Mouse (Mus musculus) midbrain, embryonic 12.5 days (tissue): ENCODE data around the gene Slc38a11. TPM values are rescaled to one million over a fixed set of nuclear protein-coding genes. Genes with fewer than 3 reads are reported as not detected.

ENCODE experiments used
- ATAC-seq: fragments of 200-750 bp; cut with Nextera tagmentation; 2 replicates; pipeline ENCODE4 v1.8.0; 2017; ENCODE audit warnings: low read depth, moderate TSS enrichment, moderate library complexity; ENCODE audit not compliant: low FRiP score
- H3K27ac ChIP-seq: fragments of 300-500 bp; sonication (generic); replicated peaks from 2 replicates; pipeline ENCODE4 v1.5.1; 2016; ENCODE audit warnings: mild to moderate bottlenecking
- H3K27me3 ChIP-seq: fragments of 300-500 bp; sonication (generic); 2 replicates; pipeline ENCODE4 v1.6.1; 2016; ENCODE audit warnings: mild to moderate bottlenecking
- H3K36me3 ChIP-seq: fragments of 300-500 bp; sonication (generic); 2 replicates; pipeline ENCODE4 v1.6.1; 2016
- H3K4me1 ChIP-seq: fragments of 300-500 bp; sonication (generic); 2 replicates; pipeline ENCODE4 v1.6.1; 2016
- H3K4me2 ChIP-seq: fragments of 300-500 bp; sonication (generic); replicated peaks from 2 replicates; pipeline ENCODE4 v1.6.1; 2016; ENCODE audit warnings: mild to moderate bottlenecking, moderate library complexity
- H3K4me3 ChIP-seq: fragments of 300-500 bp; sonication (generic); 2 replicates; pipeline ENCODE4 v1.5.1; 2016; ENCODE audit warnings: mild to moderate bottlenecking
- H3K9ac ChIP-seq: fragments of 300-500 bp; sonication (generic); replicated peaks from 2 replicates; pipeline ENCODE4 v1.6.1; 2016; ENCODE audit warnings: mild to moderate bottlenecking, moderate library complexity
- H3K9me3 ChIP-seq: fragments of 300-500 bp; sonication (generic); 2 replicates; pipeline ENCODE4 v1.6.1; 2016; ENCODE audit warnings: mild to moderate bottlenecking
- WGBS: fragments of 180-500 bp; shearing (Covaris S2); methylation state at CpG from one replicate; pipeline ENCODE4 v1.1.7; 2016; 5-methylcytosine and 5-hydroxymethylcytosine counted together
- microRNA-seq: library from miRNA; unstranded; fragments of <30 nt; microRNA quantifications from one replicate; pipeline ENCODE4, GENCODE M21; 2017
- polyA plus RNA-seq: library from polyadenylated mRNA; unstranded; fragments of >200 nt; fragmentation: Nextera tagmentation; extraction: Ambion mirVana; gene quantifications from 2 replicates; pipeline ENCODE4 v1.2.1, GENCODE M21; 2016

Gene Slc38a11
- polyA plus RNA-seq, 1 experiment from 2014 or later, result 2.5 TPM

DNA sequence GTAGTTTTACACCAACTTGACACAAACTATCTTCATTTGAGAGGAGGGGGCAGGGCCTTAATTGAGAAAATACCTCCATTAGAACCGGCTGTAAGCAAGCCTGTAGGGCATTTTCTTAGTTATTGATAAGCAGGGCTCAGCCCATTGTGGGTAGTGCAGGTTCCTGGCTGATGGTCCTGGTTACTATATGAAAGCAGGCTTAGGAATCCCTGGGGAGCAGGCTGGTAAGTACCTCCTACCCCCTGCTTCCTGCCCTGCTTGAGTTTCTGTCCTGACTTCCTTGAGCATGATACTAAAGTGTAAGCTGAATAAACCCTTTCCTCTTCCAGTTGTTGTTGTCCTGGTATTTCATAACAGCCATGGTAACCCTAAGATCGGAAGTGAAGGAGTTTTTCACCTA, 89.9 kb downstream of the Slc38a11 start:
- Histone ChIP-seq H3K36me3 (no peaks in the 10 kb centered on the region), H3K4me3 (no peak overlapping the region), H3K27ac (no peak overlapping the region), H3K4me1 (no peaks in the 10 kb centered on the region), H3K27me3 (no peaks in the 10 kb centered on the region), H3K4me2 (no peak overlapping the region), H3K9ac (no peak overlapping the region), H3K9me3 (no peaks in the 10 kb centered on the region)
- WGBS, result 17% methylated on average over 2 of the region's 2 CpGs
- no peak for ATAC-seq

GRCm38 (mm10) chr2:65268731-65269130, 95.1 kb downstream of the Slc38a11 start:
- Histone ChIP-seq H3K4me3 (no peak overlapping the region), H3K9ac (no peak overlapping the region), H3K27ac (no peak overlapping the region), H3K9me3 (no peaks in the 10 kb centered on the region), H3K36me3 (no peaks in the 10 kb centered on the region), H3K4me2 (no peak overlapping the region), H3K4me1 (no peaks in the 10 kb centered on the region; the same call in 1 of the 2 replicates), H3K27me3 (no peaks in the 10 kb centered on the region)
- no peak for ATAC-seq
- 92% methylated on average over 6 of the region's 6 CpGs for WGBS

GRCm38 (mm10) chr2:65267834-65268233, 96.0 kb downstream of the Slc38a11 start:
- Histone ChIP-seq H3K9me3 (no peaks in the 10 kb centered on the region), H3K4me1 (no peaks in the 10 kb centered on the region; the same call in 1 of the 2 replicates)

DNA sequence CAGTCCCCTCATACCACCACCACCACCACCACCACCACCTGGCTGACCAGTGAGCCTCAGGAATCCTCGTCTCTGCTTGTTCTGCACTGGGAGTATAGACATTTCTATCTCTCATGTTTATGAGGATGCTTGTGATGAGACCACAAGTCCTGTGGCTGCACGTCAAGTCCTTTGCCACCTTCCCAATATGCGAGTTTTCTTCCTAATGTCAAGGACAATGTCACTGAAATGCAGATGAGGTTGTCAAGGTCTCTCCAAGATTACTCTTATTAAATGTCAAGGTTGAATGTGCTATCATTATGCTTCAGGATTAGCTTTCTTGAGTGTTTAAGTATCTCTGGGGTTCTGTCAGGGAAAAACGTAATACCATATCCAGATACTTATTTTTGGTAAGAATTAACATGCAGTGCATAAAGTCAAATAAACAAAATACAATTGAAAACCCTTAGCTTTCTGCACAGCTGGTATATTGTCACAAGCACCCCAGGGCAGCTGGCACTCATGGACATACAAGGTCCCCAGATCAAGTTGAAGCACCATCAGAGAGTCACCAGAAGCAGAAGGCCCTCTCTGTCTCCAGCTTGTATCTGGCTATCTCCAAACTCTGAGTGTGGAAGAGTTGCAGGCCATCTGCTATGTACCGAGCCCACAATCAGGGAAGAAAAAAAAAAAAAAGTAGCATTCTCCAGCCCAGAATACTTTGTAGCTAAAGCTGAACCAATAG, 97.1 kb downstream of the Slc38a11 start:
- H3K27me3 ChIP-seq, result no peaks in the 10 kb centered on the region
- H3K27ac ChIP-seq, result no peak overlapping the region
- no peak overlapping the region for H3K9ac ChIP-seq
- WGBS, result 83% methylated on average over 5 of the region's 5 CpGs
- H3K4me3 ChIP-seq, result no peak overlapping the region
- H3K4me2 ChIP-seq, result no peak overlapping the region
- H3K36me3 ChIP-seq, result no peaks in the 10 kb centered on the region
- no peak for ATAC-seq
- H3K9me3 ChIP-seq, result no peaks in the 10 kb centered on the region
- no peaks in the 10 kb centered on the region; the same call in 1 of the 2 replicates for H3K4me1 ChIP-seq

More at GRCm38 (mm10) chr2:65267834-65268233, 96.0 kb downstream of the Slc38a11 start:
- Histone ChIP-seq H3K4me2 (no peak overlapping the region), H3K36me3 (no peaks in the 10 kb centered on the region), H3K4me3 (no peak overlapping the region), H3K27me3 (no peaks in the 10 kb centered on the region), H3K9ac (no peak overlapping the region), H3K27ac (no peak overlapping the region)
- ATAC-seq, result no peak
- 44% methylated on average over 4 of the region's 4 CpGs for whole genome bisulfite sequencing

Small RNA genes within 50 kb of the gene (microRNA-seq; reads per million reads assigned to microRNA genes)
- not detected for gene Mir6337

Other genes with a start within 250 kb of the Slc38a11 start
- gene Cobll1, start 124.6 kb downstream of the Slc38a11 start, polyA plus RNA-seq, result 3.0 and 3.1 TPM in 2 replicates
- gene Scn3a, start 203.6 kb upstream of the Slc38a11 start, polyA plus RNA-seq, result 44.6 and 48.2 TPM in 2 replicates